Mouse (Mus musculus): ENCODE results near the gene Rps23.
"Not testable (repeated sequence)": the region's sequence is repeated elsewhere in the genome, so short reads cannot be mapped to it uniquely, and the experiment has no call there.

Rps23 gene

DNA sequence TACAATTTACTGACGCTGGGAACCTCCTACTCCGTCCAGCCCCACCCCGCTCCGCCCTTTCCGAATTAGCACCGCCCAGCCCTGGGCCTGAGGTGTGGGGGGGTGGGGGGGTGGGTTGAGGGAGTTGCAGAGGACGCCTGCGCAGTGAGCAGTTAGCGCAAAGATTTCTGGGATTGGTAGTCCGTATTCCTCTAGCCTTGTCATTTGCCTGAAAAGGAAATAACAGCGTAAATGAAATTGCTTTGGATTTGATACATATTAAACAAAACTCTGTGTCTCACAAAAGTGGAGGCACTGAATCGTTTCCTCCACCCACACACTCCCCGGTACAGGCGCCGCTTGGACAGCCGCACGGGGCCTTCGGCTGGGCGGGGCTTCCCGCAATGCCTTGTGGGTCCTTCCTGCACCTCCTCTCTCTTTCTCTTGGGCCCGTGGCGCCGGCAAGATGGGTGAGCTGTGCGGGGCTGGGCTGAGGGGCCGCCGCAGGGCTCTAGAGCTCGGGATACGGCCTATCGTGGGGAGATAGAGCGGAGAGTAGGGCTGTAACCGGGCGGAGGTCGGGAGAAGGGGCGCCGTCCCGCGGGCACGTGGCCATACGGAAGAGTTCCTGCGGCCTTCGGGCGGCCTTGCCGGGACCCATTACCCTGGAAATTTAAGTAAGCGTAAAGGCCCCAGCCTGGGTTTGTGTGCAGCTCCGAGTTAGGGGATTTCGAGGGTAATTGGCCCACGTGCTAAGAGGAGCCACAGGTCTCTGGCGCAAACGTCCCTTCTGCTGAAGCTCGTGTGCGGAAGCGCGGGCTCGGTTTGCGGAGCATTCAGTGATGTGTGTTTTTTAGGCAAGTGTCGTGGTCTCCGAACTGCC, at the start of gene Rps23:
Gene Rps23, plus strand, starts transcription at position 208 of the 862 bp plus-strand sequence.
- peak; percentile 87 for DNase-seq (ENCODE audit: low read depth)

DNA sequence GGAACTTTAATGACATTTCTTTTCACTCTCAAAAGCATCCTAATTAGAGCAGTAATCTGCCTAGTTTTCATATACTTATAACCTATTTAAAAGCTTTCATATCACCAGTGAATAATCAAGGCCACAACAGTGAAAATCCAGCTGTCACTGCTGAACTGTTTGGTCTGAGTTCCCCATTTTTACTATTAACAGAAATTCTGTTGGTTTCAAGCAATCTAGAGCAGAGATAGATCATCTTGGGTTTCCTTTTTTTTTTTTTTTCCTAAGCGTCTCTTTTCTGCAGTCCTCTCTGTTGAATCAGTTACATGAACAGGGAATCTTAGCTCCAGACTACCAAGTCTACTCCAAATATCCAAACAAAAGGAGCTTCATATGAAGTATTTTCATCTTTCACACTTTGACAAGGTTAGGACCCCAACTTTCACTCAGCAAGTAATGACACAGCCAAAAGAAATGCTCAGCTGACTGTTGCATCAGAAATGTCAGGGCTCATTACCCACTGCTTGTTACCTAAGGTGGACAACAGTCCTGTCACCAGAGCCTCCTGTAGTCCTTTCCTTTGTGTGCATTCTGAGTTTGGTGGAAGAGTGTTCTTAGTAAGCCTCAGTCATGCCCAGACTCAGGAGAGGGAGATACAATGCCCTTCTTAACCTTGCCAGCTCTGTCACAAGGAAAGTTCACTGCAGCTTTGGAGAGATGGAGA, 40.9 kb upstream of the Rps23 start:
- DNase-seq (ENCODE audit: low read depth): no peak

DNA sequence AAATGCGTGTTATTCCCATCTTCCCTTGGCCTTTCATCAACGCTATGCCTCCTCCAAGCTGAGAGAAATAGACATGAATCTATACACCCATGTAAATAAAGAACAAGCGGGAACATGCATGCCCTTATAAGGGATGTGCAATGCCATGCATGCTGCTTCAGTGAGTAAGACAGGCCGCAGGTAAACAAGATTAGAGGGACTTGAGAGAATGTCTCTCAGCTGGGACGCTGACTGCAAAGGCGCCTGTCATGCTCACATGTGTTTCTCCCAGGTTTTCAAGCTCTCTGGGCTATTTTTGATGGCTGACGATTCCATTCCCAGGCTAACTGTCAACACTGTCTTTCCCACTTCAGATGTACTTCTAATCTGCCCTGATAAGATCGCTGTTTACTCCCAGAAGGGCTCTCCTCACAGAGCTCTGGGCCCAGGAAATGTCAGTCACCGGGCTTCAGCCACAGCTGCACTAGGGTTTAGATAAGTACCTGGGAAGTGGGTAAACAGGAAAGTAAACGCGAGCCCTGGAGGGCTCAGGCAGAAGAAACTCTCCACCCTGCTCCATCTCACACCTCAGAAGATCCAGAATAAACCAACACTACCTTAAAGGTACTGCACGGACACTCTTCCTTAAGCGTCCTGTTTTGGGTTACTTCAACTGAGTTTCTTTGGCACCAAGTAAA, 36.8 kb upstream of the Rps23 start:
- DNase-seq (ENCODE audit: low read depth): no peak

DNA sequence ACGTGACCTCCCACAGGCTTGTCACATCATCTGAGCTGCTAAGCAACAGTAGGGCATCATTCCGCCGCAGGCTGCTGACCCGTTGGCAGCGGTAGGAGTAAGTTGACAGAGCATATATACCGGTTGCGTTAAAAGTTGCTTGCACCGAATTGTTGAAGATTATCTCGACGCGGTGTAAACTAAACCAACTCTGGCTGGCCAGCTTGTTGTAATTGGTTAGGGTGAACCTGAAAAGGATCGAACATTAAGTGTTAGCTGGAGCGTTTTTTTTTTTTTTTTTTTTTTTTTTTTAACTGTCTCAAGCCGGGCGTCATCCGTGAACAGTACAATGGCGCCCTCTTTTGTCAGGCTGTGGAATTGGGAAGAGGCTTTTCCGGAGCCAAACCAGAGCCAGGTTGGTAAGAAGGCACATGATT, 36.2 kb upstream of the Rps23 start:
- peak; percentile 38 for DNase-seq (ENCODE audit: low read depth)

DNA sequence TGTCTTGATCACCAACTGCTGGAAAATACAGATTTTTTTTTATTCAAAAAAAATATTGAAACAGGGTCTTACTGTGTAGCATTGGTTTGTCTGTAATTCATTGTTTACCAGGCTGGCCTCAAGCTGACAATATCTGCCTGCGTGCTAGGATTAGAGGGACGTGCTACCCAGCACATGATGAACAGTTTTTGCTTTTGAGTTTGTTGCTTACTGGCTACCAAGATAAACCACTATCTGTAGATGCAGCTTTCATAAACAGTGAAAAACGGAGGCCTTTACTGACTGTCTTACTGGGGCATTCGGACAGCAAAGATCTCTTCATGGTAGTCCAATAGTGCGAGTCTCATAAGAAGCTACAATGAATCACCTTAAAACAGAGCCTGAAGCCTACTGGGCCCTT, 32.6 kb upstream of the Rps23 start:
- no peak for DNase-seq (ENCODE audit: low read depth)

DNA sequence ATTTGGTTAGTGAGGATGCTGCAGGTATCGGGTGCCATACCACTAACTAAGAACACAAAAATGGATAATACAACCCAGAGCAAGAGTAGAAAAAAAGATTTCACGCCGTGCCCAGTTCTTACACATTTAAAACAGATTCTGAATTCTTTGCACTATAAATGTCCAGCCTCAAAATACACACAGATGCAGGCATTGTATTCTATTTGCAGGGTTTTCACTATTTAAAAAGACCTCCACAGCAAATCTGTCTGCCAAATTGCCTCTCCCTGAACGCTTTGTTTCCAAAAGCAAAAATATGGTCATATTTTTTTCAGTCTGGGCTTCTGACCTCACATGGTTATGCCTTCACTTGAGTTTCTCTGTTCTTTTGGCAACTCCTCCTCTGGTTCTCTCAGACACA, 27.9 kb upstream of the Rps23 start:
- no peak for DNase-seq (ENCODE audit: low read depth)

DNA sequence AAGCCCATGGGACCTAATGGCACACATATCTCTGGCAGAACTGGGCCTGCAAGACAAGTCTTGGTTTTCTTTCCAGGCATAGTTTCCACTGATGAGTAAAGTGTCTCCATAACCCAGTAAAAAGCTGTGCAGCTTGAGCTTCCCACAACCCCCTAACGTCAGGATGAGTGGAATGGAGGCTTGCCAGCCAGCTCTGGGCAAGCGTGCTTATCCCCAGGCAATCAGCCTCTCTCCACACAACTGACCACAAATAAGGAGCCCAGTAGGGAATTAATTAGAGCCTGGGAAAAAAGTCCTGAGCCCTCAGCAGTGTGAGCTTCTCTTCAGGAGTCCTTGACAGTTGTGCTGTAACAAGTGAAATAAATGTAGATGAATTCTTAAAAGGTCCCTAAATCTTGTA, 26.7 kb upstream of the Rps23 start:
- no peak for DNase-seq (ENCODE audit: low read depth)

DNA sequence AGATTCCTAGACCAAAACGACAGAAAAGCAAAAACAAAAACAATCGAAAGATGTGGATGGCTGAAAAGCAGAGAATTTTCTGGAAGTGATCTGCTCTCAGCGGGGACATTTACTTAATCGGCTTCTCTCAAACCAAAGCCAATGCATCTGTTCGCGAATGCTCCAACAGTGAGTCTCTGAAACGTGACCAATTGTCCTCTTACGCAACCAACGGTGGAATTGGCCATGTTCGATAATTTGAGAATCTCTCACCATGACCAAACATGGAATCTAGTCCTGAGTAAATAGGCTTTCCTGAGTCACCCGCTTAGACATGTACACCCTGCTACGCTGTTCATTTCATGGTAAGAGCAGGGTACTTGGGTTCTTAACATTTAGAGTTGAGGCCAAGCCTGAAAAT, 25.9 kb upstream of the Rps23 start:
- no peak for DNase-seq (ENCODE audit: low read depth)

DNA sequence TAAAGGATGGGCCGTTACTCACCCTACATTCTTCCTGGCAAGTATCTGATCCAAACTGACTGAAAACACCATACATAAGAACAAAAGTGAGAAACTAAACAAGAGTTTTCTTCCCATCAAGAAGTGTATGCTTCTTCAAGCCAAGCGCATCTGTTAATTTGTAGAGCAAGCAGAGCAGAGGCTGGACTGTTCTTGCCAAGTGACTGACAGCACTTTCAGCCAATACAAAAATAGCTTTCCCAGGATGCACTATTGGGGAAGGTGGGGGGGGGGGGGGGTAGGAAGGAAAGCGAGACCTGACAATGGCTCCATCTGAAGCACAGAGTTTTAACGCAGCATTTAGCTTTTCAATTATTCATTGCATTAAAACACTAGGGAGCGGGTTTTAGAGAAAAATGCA, 17.6 kb upstream of the Rps23 start, which contains the start of gene Atp6ap1l:
Gene Atp6ap1l, minus strand, starts transcription at position 180 of the 400 bp plus-strand sequence.
- DNase-seq (ENCODE audit: low read depth): no peak

DNA sequence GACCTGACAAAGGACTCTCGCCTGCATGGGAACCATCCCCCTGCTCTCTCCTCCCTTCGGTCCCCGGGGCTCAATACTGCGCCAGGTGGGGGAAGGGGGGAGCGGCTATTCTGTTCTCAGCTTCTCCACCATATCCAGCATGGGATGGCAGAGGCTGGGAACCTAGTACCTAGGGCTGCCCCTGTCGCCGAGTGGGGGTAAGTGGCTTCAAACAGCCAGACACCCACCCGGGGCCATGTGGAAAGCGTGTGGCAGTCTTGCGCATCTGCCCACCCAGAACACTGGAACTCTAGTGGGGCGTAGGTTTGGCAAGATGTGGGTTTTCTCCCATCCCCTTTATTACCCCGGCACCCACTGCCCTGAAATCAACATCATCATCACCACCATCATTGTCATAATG, 15.4 kb upstream of the Rps23 start:
- no peak for DNase-seq (ENCODE audit: low read depth)

DNA sequence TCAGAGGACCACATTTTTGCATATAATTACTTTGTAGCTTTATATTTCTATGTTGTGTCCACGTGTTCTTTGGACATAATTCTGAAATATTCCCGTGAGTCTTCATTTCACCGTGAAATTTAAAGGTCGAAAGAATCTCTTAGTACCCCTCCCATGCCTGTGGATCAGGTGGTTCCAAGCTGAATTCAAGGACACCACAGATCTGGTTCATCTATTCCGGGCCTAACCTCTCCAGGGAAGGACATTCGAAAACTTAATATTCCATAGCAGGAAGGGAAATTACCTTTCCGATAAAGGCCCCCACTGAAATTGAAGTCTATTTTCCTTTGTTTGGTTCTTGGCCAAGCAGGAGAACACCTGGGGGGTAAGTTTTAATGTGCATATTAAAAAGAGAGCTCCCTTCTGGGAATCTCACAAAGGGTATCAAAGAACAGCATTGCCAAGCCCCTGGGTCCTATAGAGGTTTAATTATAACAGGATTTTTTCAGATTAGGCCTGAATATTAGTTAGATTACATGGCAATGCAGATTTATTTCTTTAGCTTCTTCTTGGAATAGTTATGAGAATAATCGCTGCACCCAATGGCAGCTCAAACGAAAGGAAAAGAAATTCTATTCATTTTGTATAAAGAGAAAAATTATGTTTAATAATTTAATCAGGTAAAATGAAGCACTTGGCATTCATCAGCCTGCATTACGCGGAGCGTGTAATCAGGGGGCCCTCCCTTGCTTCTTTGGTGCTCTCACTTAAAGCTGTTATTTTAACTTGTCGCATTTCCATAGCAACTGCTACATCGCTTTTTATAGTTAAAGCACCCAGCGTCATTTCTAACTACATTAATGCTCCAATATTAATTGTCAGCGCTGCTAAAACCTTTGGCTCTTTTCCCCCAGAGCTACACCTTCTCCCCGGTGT, 9.7 kb upstream of the Rps23 start:
- no peak for DNase-seq (ENCODE audit: low read depth)

DNA sequence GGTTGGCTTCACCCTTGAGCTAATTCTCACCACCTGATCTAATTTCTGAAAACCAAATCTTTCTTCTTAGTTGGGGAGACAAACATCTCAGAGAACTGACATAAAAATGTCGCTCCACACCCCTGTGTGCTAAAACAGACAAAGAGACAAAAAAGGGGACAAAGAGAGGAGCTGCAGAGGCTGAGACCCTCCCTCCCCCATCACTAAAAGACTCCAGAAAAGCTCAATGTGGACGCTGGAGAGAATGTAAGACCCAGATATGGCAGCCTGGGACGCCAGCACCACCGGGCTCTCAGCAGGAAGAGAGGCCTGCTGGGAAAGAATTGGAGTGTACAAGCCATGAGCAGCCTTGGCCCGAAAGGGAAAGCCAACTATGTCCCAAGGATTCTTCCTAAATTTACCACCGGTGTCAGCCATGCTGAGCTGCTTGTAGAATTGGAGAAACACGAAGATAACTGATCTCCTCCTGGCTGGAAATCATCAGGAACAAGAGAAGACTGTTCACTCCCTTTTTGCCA, 9.0 kb upstream of the Rps23 start:
- DNase-seq (ENCODE audit: low read depth): no peak

DNA sequence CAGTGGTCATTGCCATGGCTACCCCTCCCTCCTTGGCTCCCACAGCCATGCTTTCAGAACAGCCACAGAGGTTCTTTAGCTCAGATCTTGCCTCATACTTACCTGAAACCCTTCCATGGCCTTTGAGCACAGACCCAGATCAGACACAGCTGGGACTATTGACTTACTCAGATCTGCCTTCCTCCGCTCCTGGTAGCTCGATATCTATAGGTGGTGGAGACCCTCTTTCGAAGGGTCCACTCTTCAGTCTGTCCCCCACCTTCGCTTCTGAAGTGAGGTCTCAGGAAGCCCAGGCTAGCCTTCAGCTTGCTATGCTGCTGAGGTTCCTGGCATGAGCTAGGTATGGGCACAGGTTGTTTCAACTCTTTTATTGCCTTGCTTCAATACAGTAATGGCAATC, 8.0 kb upstream of the Rps23 start:
- DNase-seq (ENCODE audit: low read depth): no peak

DNA sequence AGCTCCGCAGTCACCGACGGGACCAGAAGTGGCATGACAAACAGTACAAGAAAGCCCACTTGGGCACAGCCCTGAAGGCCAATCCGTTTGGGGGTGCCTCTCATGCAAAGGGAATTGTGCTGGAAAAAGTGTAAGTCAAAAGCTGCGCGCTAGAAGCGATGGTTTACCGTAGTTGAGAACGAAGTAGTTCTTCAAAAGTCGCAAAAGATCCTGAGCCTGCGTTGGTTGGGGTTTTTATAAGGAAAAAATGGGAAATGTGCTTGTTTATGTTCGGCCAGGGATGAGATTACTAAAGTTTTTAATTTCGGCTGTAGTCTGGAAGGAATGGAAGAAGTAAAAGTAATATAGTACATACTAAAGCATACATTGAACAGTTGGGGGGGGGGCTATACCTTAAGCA, 859 bp downstream of the Rps23 start:
- DNase-seq (ENCODE audit: low read depth): not testable (repeated sequence)

DNA sequence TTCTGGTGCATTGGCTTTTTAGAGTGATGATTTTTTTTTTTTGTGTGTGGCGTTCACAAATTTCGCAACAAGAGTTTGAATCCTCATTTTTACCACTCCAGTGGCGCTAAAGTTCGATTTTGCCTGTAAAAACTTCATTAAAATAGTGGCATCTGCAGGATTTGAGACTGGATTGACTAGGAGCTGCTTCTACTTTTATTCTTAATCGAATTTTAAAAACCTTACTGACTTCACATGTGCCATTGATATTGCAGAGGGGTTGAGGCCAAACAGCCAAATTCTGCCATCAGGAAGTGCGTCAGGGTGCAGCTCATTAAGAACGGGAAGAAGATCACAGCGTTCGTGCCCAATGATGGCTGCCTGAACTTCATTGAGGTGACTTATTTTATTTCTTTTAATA, 1.3 kb downstream of the Rps23 start:
- no peak for DNase-seq (ENCODE audit: low read depth)

DNA sequence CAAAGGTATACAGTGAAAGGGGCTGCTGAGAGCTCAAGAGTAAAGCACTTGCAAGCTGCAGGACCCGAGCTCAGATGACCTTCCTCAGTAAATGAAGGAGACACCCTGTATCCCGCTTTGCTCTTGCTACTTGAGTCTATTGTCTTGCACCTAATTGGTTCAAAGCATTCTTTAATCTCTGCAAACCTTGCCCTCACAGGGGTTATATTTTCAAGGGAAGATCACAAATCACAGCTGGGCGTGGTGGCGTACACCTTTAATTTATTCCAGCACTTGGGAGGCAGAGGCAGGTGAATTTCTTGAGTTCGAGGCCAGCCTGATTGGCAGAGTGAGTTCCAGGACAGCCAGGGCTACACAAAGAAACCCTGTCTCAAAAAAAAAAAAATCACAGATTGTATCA, 2.4 kb downstream of the Rps23 start:
- DNase-seq (ENCODE audit: low read depth): no peak

DNA sequence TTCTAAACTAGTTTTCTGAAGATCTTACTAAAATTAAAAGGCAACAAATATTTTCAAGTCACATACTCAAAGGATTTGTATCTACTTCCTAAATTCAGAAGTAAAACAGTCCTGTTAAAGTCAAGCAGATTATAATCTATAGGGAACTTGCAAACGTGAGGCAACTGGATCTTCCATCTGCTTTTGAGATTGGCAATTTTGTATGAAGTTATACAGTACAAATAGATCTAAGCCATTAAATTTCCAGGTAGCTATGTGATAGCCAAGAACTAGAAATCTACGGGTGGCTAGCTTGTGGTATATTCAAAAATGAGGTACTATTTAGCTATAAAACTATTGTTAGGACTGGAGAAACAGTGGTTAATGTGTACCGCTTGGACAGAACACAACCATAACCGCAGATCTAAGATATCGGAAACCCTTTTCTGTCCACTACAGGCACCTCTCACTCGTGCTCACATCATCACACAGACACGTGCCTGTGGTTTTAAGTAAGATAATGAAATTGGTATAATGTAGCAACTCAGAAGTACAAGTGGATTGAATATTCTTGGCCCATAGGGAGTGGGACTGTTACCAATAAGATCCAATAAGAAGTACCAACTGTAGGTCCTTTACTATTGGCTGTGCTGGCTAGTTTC, 3.5 kb downstream of the Rps23 start:
- DNase-seq (ENCODE audit: low read depth): no peak

DNA sequence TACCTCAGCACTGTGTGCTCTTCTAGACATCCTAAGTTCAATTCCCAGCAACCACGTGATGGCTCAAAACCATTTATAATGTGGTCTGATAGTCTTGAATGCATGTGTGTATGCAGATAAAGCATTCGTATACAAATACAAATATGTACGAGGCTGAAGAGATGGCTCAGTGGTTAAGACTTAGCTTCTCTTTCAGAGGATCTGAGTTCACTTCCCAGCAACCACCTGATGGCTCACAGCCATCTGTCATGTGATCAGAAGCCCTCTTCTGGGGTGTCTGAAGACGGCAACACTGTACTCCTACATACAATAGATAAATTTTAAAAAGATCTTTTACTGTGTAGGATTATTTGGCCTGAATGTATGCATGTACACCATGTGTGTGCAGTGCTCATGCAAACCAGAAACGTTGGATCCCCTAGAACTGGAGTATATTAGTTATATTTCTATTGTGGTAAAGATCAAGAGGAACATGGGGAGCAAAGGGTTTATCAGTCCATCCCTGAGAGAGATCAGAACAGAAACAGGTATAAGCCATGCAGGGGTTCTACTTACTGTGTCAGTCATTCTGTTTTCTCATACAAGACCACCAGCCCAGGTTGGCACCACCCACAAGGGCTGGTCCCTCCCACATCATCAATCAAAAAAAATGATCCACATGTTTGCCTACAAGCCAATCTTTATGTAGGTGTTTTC, 4.3 kb downstream of the Rps23 start:
- DNase-seq (ENCODE audit: low read depth): no peak

DNA sequence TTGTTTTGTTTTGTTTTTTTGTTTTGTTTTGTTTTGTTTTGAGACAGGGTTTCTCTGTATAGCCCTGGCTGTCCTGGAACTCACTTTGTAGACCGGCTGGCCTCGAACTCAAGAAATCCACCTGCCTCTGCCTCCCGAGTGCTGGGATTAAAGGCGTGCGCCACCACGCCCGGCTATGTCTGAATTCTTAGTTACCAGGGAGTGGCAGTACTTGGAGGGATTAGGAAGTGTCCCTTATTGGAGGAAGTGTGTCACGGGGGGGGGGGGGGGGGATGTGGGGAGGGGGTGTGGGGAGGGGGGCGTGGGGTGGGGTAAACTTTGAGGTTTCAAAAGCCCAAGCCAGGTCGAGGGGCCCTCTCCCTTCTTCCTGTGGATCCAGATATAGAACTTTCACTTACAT, 5.5 kb downstream of the Rps23 start:
- DNase-seq (ENCODE audit: low read depth): not testable (repeated sequence)

DNA sequence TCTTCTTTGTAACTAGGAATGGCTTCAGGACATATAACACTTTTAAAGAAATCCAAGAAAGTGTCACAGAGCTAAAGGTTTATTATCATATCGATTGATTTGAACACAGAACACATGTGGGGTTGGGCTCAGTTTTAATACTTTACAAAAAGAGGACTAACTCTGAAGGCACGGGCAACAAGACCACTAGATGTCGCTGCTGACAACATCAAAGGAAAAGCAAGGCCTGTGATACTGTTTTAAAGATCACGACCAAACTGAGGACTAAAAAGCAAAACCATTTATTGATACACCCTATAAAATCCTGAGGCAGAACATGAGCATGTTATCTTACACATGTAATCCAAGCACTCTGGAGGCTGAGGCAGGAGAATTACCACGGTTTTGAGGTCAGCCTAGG, 7.1 kb downstream of the Rps23 start:
- DNase-seq (ENCODE audit: low read depth): peak; percentile 70
